Mouse (Mus musculus) hindbrain, embryonic 10.5 days (tissue): Measurements from ENCODE around the gene Rpl22l1. TPM values are rescaled to one million over a fixed set of nuclear protein-coding genes. Genes with fewer than 3 reads are reported as not detected.

Experiments
- DNase-seq: peaks from one replicate; pipeline ENCODE4 v3.0.0-alpha.2; 2017; ENCODE audit warnings: low spot score
- H3K27ac ChIP-seq: fragments of 300-500 bp; sonication (generic); 2 replicates; pipeline ENCODE4 v1.5.1; 2016; ENCODE audit warnings: mild to moderate bottlenecking, moderate library complexity
- H3K27me3 ChIP-seq: fragments of 300-500 bp; sonication (generic); 2 replicates; pipeline ENCODE4 v1.6.1; 2016; ENCODE audit warnings: mild to moderate bottlenecking; ENCODE audit not compliant: poor library complexity, insufficient read depth, severe bottlenecking
- H3K36me3 ChIP-seq: fragments of 300-500 bp; sonication (generic); 2 replicates; pipeline ENCODE4 v1.6.1; 2016; ENCODE audit warnings: mild to moderate bottlenecking, moderate library complexity
- H3K4me1 ChIP-seq: fragments of 300-500 bp; sonication (generic); replicated peaks from 2 replicates; pipeline ENCODE4 v1.6.1; 2016; ENCODE audit warnings: mild to moderate bottlenecking
- H3K4me3 ChIP-seq: fragments of 300-500 bp; sonication (generic); 2 replicates; pipeline ENCODE4 v1.5.1; 2016; ENCODE audit warnings: mild to moderate bottlenecking, moderate library complexity
- H3K9me3 ChIP-seq: fragments of 300-500 bp; sonication (generic); 2 replicates; pipeline ENCODE4 v1.6.1; 2016; ENCODE audit warnings: mild to moderate bottlenecking, moderate library complexity
- WGBS: fragments of 180-500 bp; shearing (Covaris S2); methylation state at CpG from one replicate; pipeline ENCODE4 v1.1.7; 2016; 5-methylcytosine and 5-hydroxymethylcytosine counted together
- polyA plus RNA-seq: library from polyadenylated mRNA; unstranded; fragments of >200 nt; fragmentation: Nextera tagmentation; extraction: Ambion mirVana; gene quantifications from 2 replicates; pipeline ENCODE4 v1.2.1, GENCODE M21; 2016

The Rpl22l1 gene
- polyA plus RNA-seq, 1 experiment from 2014 or later = 307 TPM

DNA sequence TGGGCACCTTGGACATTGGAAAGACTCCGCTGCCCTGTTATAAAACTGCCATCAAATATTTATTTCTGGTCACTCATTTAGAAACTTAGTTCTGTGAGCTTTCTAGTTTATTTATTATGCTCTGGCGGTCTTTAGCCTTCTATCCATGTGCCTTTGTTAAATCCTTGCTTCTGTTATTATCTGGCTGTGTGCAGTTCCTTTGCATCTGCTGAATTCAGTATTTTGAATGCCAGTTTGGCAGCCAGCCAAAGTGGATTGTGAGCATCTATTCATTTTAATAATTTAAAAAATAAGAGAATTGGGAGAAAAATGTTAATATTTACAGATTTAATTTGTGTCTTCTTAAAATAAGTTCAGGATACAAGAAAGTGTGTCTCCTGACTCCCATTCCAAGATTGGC lies 21.1 kb upstream of the Rpl22l1 start:
- Histone ChIP-seq H3K36me3 (peaks cover 4% of the 10 kb centered on the region; the same call in 1 of the 2 replicates), H3K4me1 (peaks cover 13% of the 10 kb centered on the region), H3K27ac (no peak overlapping the region), H3K9me3 (0 out of 2 replicates have a peak, but pooled peaks cover 2% of the 10 kb centered on the region), H3K27me3 (peaks cover 21% of the 10 kb centered on the region), H3K4me3 (no peak overlapping the region)
- DNase-seq = no peak
- WGBS = 90% methylated on average over 2 of the region's 2 CpGs

- no peaks in the 10 kb centered on the region for H3K36me3 ChIP-seq
- H3K4me3 ChIP-seq = no peak overlapping the region
- H3K4me1 ChIP-seq = no peaks in the 10 kb centered on the region
- 91% methylated on average over 7 of the region's 7 CpGs for WGBS
- H3K27me3 ChIP-seq = no peaks in the 10 kb centered on the region
- H3K27ac ChIP-seq = no peak overlapping the region
- no peak for DNase-seq
- no peaks in the 10 kb centered on the region for H3K9me3 ChIP-seq
Measured at GRCm38 (mm10) chr3:28794835-28795234, 10.4 kb upstream of the Rpl22l1 start.

DNA sequence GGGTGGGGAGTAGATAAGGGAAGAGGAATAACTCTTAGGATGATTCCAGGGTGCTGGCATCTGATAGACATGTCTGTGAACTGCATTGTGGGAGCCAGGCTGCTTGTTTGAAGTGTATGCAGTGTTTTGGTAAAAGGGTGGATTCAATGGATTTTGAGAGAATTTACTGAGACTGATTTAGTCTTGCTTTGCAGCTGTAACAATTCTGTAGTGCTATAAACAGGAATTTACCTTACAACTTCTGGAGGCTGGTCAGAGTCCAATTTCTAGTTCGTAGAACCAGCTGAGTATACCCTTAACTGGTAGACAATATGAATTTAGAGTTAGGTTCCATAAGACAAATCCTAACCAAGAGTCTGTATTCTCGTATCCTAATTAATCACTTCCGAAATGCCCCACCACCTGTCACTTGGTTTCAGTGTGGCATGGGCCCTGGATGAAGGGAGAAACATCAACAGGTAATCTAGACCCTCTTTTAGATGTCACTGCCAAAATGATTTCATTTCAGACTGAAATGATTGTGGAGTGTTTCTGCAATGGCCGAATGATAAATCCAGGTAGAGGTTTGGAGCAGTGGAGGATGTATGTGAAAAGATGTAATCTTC lies 2.9 kb downstream of the Rpl22l1 start:
- Histone ChIP-seq H3K9me3 (no peaks in the 10 kb centered on the region), H3K27me3 (no peaks in the 10 kb centered on the region), H3K4me3 (no peak overlapping the region), H3K27ac (no peak overlapping the region), H3K4me1 (peaks cover 13% of the 10 kb centered on the region), H3K36me3 (peaks cover 30% of the 10 kb centered on the region)
- WGBS = 93% methylated on average over 4 of the region's 4 CpGs
- DNase-seq = no peak

GRCm38 (mm10) chr3:28811441-28811840 lies 6.2 kb downstream of the Rpl22l1 start:
- DNase-seq = no peak
- peaks cover 29% of the 10 kb centered on the region for H3K36me3 ChIP-seq
- 80% methylated on average over 4 of the region's 4 CpGs for WGBS
- H3K27me3 ChIP-seq = no peaks in the 10 kb centered on the region
- no peak overlapping the region for H3K4me3 ChIP-seq
- H3K9me3 ChIP-seq = no peaks in the 10 kb centered on the region
- peaks cover 2% of the 10 kb centered on the region; the same call in 1 of the 2 replicates for H3K4me1 ChIP-seq
- H3K27ac ChIP-seq = no peak overlapping the region

- Histone ChIP-seq H3K4me3 (no peak overlapping the region), H3K27ac (no peak overlapping the region), H3K36me3 (peaks cover under 1% of the 10 kb centered on the region; the same call in 1 of the 2 replicates), H3K27me3 (no peaks in the 10 kb centered on the region), H3K4me1 (no peaks in the 10 kb centered on the region), H3K9me3 (no peaks in the 10 kb centered on the region)
- WGBS = 19% methylated on average over 4 of the region's 4 CpGs
- no peak for DNase-seq
Measured at GRCm38 (mm10) chr3:28814361-28814760, 9.1 kb downstream of the Rpl22l1 start.

GRCm38 (mm10) chr3:28816010-28816540 lies 10.8 kb downstream of the Rpl22l1 start:
- no peaks in the 10 kb centered on the region for H3K27me3 ChIP-seq
- 82% methylated on average over 4 of the region's 4 CpGs for WGBS

DNA sequence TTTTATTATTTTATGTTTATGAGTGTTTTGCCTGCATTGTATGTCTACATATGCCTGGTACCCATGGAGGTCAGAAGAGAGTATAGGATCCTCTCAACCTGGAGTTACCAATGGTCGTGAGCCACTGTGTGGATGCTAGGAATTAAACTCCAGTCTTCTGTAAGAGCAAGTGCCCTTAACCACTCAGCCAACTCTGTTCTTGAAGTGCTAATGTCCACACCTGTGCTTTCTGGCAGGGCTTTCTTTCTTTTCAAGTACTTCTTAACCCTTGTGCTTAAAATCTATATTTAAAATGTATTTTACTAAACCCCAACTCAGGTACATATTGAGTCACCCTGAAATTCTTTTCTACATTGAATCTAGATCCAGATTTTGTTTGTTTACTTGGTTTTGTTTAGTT lies 21.0 kb downstream of the Rpl22l1 start:
- Histone ChIP-seq H3K4me3 (no peak overlapping the region), H3K27ac (no peak overlapping the region), H3K9me3 (no peaks in the 10 kb centered on the region), H3K27me3 (no peaks in the 10 kb centered on the region), H3K4me1 (no peaks in the 10 kb centered on the region), H3K36me3 (no peaks in the 10 kb centered on the region)
- WGBS = 91% methylated on average over 1 of the region's 1 CpGs
- no peak for DNase-seq

More at GRCm38 (mm10) chr3:28816010-28816540, 10.8 kb downstream of the Rpl22l1 start:
- Histone ChIP-seq H3K36me3 (no peaks in the 10 kb centered on the region), H3K9me3 (no peaks in the 10 kb centered on the region), H3K4me1 (no peaks in the 10 kb centered on the region), H3K4me3 (no peak overlapping the region), H3K27ac (no peak overlapping the region)
- no peak for DNase-seq

- H3K27ac ChIP-seq = no peak overlapping the region
- DNase-seq = no peak
- no peaks in the 10 kb centered on the region for H3K36me3 ChIP-seq
- no peak overlapping the region for H3K4me3 ChIP-seq
- no peaks in the 10 kb centered on the region for H3K4me1 ChIP-seq
- H3K27me3 ChIP-seq = no peaks in the 10 kb centered on the region
- no peaks in the 10 kb centered on the region for H3K9me3 ChIP-seq
- 89% methylated on average over 2 of the region's 2 CpGs for WGBS
Measured at GRCm38 (mm10) chr3:28827605-28828004, 22.4 kb downstream of the Rpl22l1 start.

DNA sequence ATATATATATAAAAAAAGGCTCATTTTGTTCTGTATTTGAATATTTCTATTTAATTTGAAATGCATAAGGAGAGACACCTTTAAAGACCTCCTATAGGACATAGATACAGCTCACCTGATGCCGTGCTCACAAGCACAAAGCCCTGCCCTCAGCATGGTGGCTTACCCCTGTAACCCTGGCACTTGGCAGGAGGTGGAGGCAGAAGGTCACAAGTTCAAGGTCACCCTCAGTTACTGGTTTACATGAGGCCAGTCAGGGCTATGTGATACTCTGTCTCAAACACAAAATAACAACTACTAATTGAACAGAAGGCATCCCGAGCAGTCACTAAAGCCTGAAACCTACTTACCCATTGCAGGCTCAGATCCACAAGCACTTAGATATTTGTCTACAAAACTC lies 24.2 kb downstream of the Rpl22l1 start:
- Histone ChIP-seq H3K4me3 (no peak overlapping the region), H3K9me3 (no peaks in the 10 kb centered on the region), H3K27me3 (no peaks in the 10 kb centered on the region), H3K36me3 (no peaks in the 10 kb centered on the region), H3K27ac (no peak overlapping the region), H3K4me1 (no peaks in the 10 kb centered on the region)
- no peak for DNase-seq
- 82% methylated on average over 2 of the region's 2 CpGs for WGBS

DNA sequence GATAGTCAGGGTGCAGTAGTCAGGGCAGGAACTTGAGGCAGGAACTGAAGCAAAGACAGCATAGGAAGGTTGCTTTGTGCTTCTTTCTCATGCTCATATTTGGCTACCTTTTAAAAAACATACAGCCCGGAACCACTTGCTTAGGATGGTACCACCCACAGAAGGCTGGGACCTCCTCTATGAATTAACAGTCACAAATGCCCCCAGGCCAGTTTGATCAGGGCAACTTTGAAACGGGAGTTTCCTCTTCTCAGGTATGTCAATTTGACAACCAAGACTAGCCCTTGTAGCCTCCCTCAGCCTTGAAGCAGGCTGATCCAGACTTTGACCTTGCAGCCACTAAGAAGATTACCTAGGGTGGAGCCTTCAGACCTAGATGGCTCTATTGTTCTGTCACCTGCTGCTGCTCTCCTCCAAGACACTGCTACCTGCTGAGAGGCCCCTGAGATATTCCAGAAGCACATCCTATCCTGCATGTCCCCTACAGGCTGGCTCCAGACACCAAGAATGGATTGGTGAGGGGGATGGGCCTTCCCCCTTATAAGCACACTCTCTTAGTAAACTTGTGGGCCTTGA lies 31.6 kb downstream of the Rpl22l1 start:
- Histone ChIP-seq H3K36me3 (no peaks in the 10 kb centered on the region), H3K9me3 (no peaks in the 10 kb centered on the region), H3K27ac (no peak overlapping the region), H3K27me3 (no peaks in the 10 kb centered on the region), H3K4me3 (no peak overlapping the region), H3K4me1 (0 out of 2 replicates have a peak, but pooled peaks cover 1% of the 10 kb centered on the region)
- 81% methylated on average over 2 of the region's 2 CpGs for WGBS
- no peak for DNase-seq

DNA sequence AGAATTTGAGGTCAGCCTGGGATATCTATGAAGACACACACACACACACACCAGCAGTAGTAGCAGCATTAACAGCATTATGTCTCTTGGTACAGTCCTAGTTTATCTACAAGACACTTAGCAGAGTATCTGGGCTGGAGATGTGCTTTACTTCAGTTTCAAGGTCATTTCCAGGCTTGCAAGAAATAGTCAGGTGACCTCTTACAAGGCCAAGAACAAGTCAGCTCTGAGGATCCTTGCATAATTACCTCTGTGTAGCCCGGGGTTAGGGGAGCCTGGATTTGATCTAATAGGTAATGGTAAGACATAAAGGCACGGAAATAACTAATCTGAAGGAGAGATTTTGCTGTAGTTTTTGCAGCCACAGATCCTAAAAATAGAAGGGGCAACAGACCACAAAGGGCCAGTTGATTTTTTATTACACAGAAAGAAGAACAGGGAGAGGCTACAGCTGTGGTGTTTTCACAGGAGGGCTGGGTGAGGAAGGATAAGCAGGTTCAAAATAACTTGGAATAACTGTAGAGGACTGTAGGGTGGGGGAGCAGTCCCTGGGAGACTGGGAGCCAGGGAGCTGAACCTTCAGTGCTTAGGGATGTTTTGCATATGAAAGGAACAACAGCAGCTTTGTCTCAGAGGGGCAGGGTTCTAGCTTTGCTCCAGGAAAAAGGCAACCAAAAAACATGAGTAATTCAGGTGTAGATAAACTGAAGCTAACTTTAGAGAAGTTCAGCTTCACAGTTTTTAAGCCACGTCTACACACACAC lies 36.8 kb downstream of the Rpl22l1 start:
- WGBS = 35% methylated on average over 3 of the region's 3 CpGs
- H3K27ac ChIP-seq = no peak overlapping the region
- no peak for DNase-seq

DNA sequence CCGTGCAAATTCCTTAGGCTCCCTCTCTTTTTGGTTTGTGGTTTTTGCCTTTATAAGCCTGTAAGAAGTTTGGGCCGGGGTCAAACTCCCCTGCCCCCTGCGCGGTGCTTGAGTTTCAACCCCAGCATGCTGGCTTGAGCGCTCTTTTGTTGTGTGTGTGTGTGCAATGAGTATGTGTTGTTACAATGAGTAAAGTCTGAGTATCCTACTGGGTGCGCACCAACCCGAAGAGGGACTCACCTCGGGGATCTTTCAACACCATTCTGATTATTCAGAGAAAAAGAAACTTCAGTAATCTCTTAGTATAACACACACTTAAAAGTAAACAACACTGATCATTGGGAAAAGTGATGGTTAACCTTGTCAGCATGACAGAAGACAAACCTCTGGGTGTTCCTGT lies 38.0 kb downstream of the Rpl22l1 start:
- Histone ChIP-seq H3K9me3 (no peaks in the 10 kb centered on the region), H3K4me3 (no peak overlapping the region), H3K36me3 (no peaks in the 10 kb centered on the region), H3K4me1 (peaks cover 18% of the 10 kb centered on the region), H3K27ac (no peak overlapping the region), H3K27me3 (no peaks in the 10 kb centered on the region)
- DNase-seq = no peak
- 44% methylated on average over 8 of the region's 8 CpGs for WGBS

More for the DNA sequence above, 36.8 kb downstream of the Rpl22l1 start:
- no peak overlapping the region for H3K4me3 ChIP-seq
- H3K36me3 ChIP-seq = no peaks in the 10 kb centered on the region
- no peaks in the 10 kb centered on the region for H3K9me3 ChIP-seq
- H3K4me1 ChIP-seq = peaks cover 18% of the 10 kb centered on the region
- H3K27me3 ChIP-seq = no peaks in the 10 kb centered on the region

- no peak overlapping the region for H3K27ac ChIP-seq
- H3K4me3 ChIP-seq = no peak overlapping the region
- peaks cover 14% of the 10 kb centered on the region for H3K4me1 ChIP-seq
- no peaks in the 10 kb centered on the region for H3K27me3 ChIP-seq
- no peaks in the 10 kb centered on the region for H3K9me3 ChIP-seq
- no peak for DNase-seq
- H3K36me3 ChIP-seq = no peaks in the 10 kb centered on the region
Measured at GRCm38 (mm10) chr3:28847115-28847514, 41.9 kb downstream of the Rpl22l1 start.
